Mouse (Mus musculus) myocyte (in vitro differentiated cells): ENCODE results near the gene Memo1. TPM values are rescaled to one million over a fixed set of nuclear protein-coding genes. Genes with fewer than 3 reads are reported as not detected.

Experiments
- H3K27me3 ChIP-seq: one replicate; pipeline ENCODE4 v1.6.1; 2011; ENCODE audit not compliant: control insufficient read depth, insufficient read depth, insufficient read length
- H3K36me3 ChIP-seq: one replicate; pipeline ENCODE4 v1.6.1; 2011; ENCODE audit not compliant: control insufficient read depth, insufficient read depth
- H3K4me2 ChIP-seq: one replicate; pipeline ENCODE4 v1.6.1; 2011; ENCODE audit warnings: low read depth, control low read depth
- H3K4me3 ChIP-seq: one replicate; pipeline ENCODE4 v1.5.1; 2011; ENCODE audit warnings: mild to moderate bottlenecking, control low read depth, moderate library complexity
- H3K79me2 ChIP-seq: one replicate; pipeline ENCODE4 v1.6.1; 2011; ENCODE audit not compliant: control insufficient read depth, insufficient read depth
- H3ac ChIP-seq: one replicate; pipeline ENCODE4 v1.6.1; 2011; ENCODE audit not compliant: control insufficient read depth, insufficient read length
- CEBPB ChIP-seq: IDR thresholded peaks from 2 replicates; pipeline ENCODE4 v1.6.1; 2011; ENCODE audit warnings: mild to moderate bottlenecking, moderate library complexity; ENCODE audit not compliant: poor library complexity, insufficient read depth, severe bottlenecking
- E2F4 ChIP-seq: IDR thresholded peaks from one replicate; pipeline ENCODE4 v1.6.1; 2011; ENCODE audit warnings: mild to moderate bottlenecking, control low read depth, moderate library complexity; ENCODE audit not compliant: insufficient read depth
- MAX ChIP-seq: IDR thresholded peaks from one replicate; pipeline ENCODE4 v1.6.1; 2011; ENCODE audit warnings: low read depth, mild to moderate bottlenecking, control low read depth
- MYOD1 ChIP-seq, 3 experiments: IDR thresholded peaks; one replicate each; pipeline ENCODE4 v1.6.1; 2011; ENCODE audit warnings: control low read depth in 2 of 3, low read depth in 2 of 3, mild to moderate bottlenecking in 2 of 3, moderate library complexity in 1 of 3; ENCODE audit not compliant: insufficient read length in 2 of 3, control insufficient read depth in 1 of 3
- MYOG ChIP-seq, 3 experiments: IDR thresholded peaks; one replicate each; pipeline ENCODE4 v1.6.1; 2011; ENCODE audit warnings: control low read depth in 2 of 3, low read depth in 2 of 3, mild to moderate bottlenecking in 2 of 3; ENCODE audit not compliant: insufficient read length in 2 of 3, control insufficient read depth in 1 of 3, insufficient read depth in 1 of 3
- POLR2A ChIP-seq: IDR thresholded peaks from one replicate; pipeline ENCODE4 v1.6.1; 2011; ENCODE audit warnings: low read depth, mild to moderate bottlenecking, control low read depth, moderate library complexity; ENCODE audit not compliant: insufficient read length
- POLR2AphosphoS2 ChIP-seq: IDR thresholded peaks from one replicate; pipeline ENCODE4 v1.6.1; 2011; ENCODE audit warnings: low read depth, control low read depth; ENCODE audit not compliant: insufficient read length
- REST ChIP-seq: IDR thresholded peaks from one replicate; pipeline ENCODE4 v1.6.1; 2011; ENCODE audit warnings: mild to moderate bottlenecking, control low read depth, moderate library complexity; ENCODE audit not compliant: insufficient read depth, insufficient read length
- SRF ChIP-seq: IDR thresholded peaks from one replicate; pipeline ENCODE4 v1.6.1; 2011; ENCODE audit warnings: low read depth; ENCODE audit not compliant: control insufficient read depth, insufficient read length
- TCF12 ChIP-seq: IDR thresholded peaks from one replicate; pipeline ENCODE4 v1.6.1; 2011; ENCODE audit warnings: mild to moderate bottlenecking, control low read depth; ENCODE audit not compliant: poor library complexity, insufficient read depth, severe bottlenecking
- TCF3 ChIP-seq: IDR thresholded peaks from one replicate; pipeline ENCODE4 v1.6.1; 2011; ENCODE audit warnings: low read depth, control low read depth; ENCODE audit not compliant: insufficient read length
- USF1 ChIP-seq: IDR thresholded peaks from one replicate; pipeline ENCODE4 v1.6.1; 2011; ENCODE audit warnings: low read depth, mild to moderate bottlenecking, control low read depth, moderate library complexity
- polyA plus RNA-seq: library from polyadenylated mRNA; unstranded; fragments of >200 nt; fragmentation: generic; extraction: Trizol; gene quantifications from one replicate; pipeline ENCODE4 v1.2.1, GENCODE M21; 2012; ENCODE audit warnings: missing spikeins

The Memo1 gene
- 71.2 TPM for polyA plus RNA-seq

DNA sequence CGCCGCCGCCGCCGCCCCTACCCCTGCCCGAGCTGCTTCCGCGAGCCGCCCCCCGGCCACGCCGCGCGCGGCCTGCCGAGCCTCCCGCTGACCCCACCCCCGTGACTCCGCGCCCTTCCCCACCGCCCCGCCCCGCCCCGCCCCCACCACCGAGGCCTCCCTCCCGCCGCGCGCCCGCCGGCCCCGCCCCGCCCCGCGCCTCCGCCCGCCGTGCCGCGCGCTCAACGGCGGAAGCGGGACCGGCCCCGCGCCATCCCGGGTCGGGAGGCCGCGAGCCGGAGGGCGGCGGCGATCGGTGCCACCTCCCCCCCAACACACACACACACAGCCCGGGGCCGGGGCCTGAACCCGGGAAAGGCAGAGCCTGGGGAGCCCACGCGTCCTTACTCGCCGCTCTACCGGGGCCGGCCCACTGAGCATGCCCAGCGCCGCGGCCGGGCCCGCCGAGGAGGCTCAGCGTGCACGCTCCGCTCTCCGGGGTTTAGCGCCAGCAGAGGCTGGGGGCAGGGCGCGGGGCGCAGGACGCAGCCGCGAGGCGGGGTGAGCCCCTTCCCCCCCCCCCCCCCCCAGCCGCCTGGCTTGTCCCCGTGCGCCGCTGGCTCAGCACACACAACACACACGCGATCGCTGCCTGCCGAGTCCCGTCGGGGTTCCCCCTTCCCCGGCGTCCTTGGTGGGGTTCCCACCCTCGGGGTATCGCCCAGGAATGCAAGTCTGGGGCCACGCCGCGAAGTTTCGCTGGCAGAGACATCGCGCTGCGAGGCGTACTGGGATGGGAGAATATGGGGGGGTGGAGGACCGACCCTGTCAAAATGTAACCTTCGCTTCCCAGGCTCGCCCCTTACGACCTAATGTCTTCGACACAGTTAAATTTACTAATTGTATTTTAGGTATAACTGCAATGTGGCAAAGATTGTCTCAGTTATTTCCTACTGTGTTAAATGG lies at the start of gene Memo1:
Gene Memo1, minus strand, starts transcription at position 496 of the 945 bp plus-strand sequence.
- TF ChIP-seq POLR2AphosphoS2 = peak; percentile 61
- no peak for TF ChIP-seq USF1
- TF ChIP-seq SRF = no peak
- TF ChIP-seq CEBPB = no peak
- no peak for TF ChIP-seq REST
- TF ChIP-seq E2F4 = no peak
- peak in 1 of 3 experiments; percentile 11 for TF ChIP-seq MYOD1 (IDR thresholded peaks at IDR 0.05; ENCODE audit: control insufficient read depth in 1 of 3, insufficient read length in 2 of 3, low read depth in 2 of 3)
- no peak for TF ChIP-seq TCF12
- peak; percentile 55 for TF ChIP-seq POLR2A
- TF ChIP-seq MAX = no peak
- peak in 2 of 3 experiments; percentile 13 to 28 for TF ChIP-seq MYOG (IDR thresholded peaks at IDR 0.05; ENCODE audit: control insufficient read depth in 1 of 3, insufficient read depth in 1 of 3, insufficient read length in 2 of 3, low read depth in 2 of 3)
- TF ChIP-seq TCF3 = no peak
- Histone ChIP-seq H3K4me3 (peak within 1 kb of the TSS; percentile 89), H3K36me3 (no peaks in the 10 kb centered on the region), H3K4me2 (peak within 1 kb of the TSS; percentile 95), H3ac (peak within 1 kb of the TSS; percentile 97), H3K79me2 (peaks cover 38% of the 10 kb centered on the region), H3K27me3 (no peaks in the 10 kb centered on the region)

DNA sequence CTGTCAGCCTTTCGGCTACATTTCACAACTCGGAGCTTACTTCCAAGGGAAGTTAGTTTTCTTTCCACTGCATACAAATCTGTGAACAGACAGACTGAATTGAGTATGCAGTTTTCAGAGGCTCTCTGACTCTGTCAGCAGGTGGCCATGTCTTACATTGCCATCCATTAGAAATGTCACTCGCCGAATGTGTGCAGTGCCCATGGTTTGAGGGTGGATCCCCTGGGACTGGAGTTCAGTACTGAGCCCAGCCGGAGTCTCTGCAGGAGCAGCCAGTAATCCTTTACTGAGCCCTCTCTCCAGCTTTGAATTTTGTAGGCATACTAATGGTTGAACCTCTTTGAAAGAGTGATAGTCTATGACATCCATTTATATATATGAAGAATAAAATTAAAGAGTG lies 45.8 kb upstream of the Memo1 start:
- Histone ChIP-seq H3K4me3 (no peak overlapping the region), H3K79me2 (peaks cover 42% of the 10 kb centered on the region), H3ac (no peak overlapping the region), H3K36me3 (no peaks in the 10 kb centered on the region), H3K4me2 (no peak overlapping the region), H3K27me3 (no peaks in the 10 kb centered on the region)
- TF ChIP-seq REST (no peak), MYOD1 (IDR thresholded peaks at IDR 0.05; ENCODE audit: control insufficient read depth in 1 of 3, insufficient read length in 2 of 3, low read depth in 2 of 3) (no peak), POLR2AphosphoS2 (no peak), MYOG (IDR thresholded peaks at IDR 0.05; ENCODE audit: control insufficient read depth in 1 of 3, insufficient read depth in 1 of 3, insufficient read length in 2 of 3, low read depth in 2 of 3) (no peak), TCF3 (no peak), POLR2A (no peak), TCF12 (no peak), CEBPB (no peak), E2F4 (no peak), USF1 (no peak), SRF (no peak), MAX (no peak)

GRCm38 (mm10) chr17:74338937-74339804 lies 43.9 kb upstream of the Memo1 start, which contains the start of gene Spast:
TSS of gene Spast (plus strand) at chr17:74338987.
- H3K79me2 ChIP-seq = peaks cover 35% of the 10 kb centered on the region
- peak within 1 kb of the TSS; percentile 97 for H3K4me2 ChIP-seq
- TF ChIP-seq REST (no peak), USF1 (no peak), E2F4 (no peak), MAX (no peak), POLR2A (peak; percentile 76), TCF3 (no peak), MYOD1 (IDR thresholded peaks at IDR 0.05; ENCODE audit: control insufficient read depth in 1 of 3, insufficient read length in 2 of 3, low read depth in 2 of 3) (no peak), MYOG (IDR thresholded peaks at IDR 0.05; ENCODE audit: control insufficient read depth in 1 of 3, insufficient read depth in 1 of 3, insufficient read length in 2 of 3, low read depth in 2 of 3) (no peak), POLR2AphosphoS2 (peak; percentile 44), TCF12 (no peak), SRF (no peak), CEBPB (no peak)
- peak within 1 kb of the TSS; percentile 51 for H3K4me3 ChIP-seq
- H3ac ChIP-seq = peak within 1 kb of the TSS; percentile 87
- no peaks in the 10 kb centered on the region for H3K27me3 ChIP-seq
- H3K36me3 ChIP-seq = no peaks in the 10 kb centered on the region

- Histone ChIP-seq H3K79me2 (peaks cover 29% of the 10 kb centered on the region), H3ac (peak overlapping the region; percentile 87), H3K4me2 (peak overlapping the region; percentile 97), H3K4me3 (peak overlapping the region; percentile 51), H3K27me3 (no peaks in the 10 kb centered on the region), H3K36me3 (no peaks in the 10 kb centered on the region)
- TF ChIP-seq USF1 = no peak
- TF ChIP-seq MYOG (IDR thresholded peaks at IDR 0.05; ENCODE audit: control insufficient read depth in 1 of 3, insufficient read depth in 1 of 3, insufficient read length in 2 of 3, low read depth in 2 of 3) = peak in 1 of 3 experiments; percentile 19
- TF ChIP-seq POLR2A = peak; percentile 61
- peak in 1 of 3 experiments; percentile 48 for TF ChIP-seq MYOD1 (IDR thresholded peaks at IDR 0.05; ENCODE audit: control insufficient read depth in 1 of 3, insufficient read length in 2 of 3, low read depth in 2 of 3)
- TF ChIP-seq TCF12 = no peak
- TF ChIP-seq POLR2AphosphoS2 = peak; percentile 76
Measured at GRCm38 (mm10) chr17:74338225-74338931, 43.1 kb upstream of the Memo1 start.
